In the genomic region with DNA sequence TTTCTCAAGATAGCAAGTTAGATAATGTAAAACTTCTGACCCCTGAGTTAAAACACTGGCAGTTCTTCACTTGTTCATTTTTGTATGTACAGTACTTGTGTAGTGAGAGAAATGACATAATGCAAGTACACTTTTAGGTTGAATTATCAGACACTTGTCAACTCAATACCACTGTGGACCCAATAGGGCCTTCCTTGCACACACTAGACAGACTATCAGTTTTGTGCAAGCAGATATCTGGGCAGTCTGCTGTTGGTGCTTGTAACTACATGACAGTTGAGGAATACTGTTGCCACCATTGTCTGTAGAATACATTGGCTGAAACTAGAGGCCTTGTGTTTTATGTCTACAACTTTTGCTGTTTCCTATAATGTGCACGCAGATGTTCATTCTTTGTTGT, we compare ENCODE assay signal across 16 mouse cellular contexts. TPM values are rescaled to one million over a fixed set of nuclear protein-coding genes. Genes with fewer than 3 reads are reported as not detected.
"Had no signal": no experiment of that assay in that cellular context is flagged by ENCODE, and none has a peak within 500 bp of the region (broad histone marks: within the 10 kb centered on the region; RNA-seq: fewer than 3 reads in every experiment).

No protein-coding gene starts in this region.

- H3K4me2 ChIP-seq: lung, embryonic 15.5 days; midbrain, embryonic 11.5 days; midbrain, embryonic 13.5 days; midbrain, embryonic 15.5 days; neural tube, embryonic 12.5 days had no signal

- H3K4me1 ChIP-seq: lung, embryonic 15.5 days; midbrain, embryonic 15.5 days; neural tube, embryonic 12.5 days had no signal

- H3K9me3 ChIP-seq: lung, embryonic 15.5 days; midbrain, embryonic 13.5 days; midbrain, embryonic 15.5 days; neural tube, embryonic 12.5 days had no signal

- H3K4me3 ChIP-seq: lung, embryonic 15.5 days; midbrain, embryonic 13.5 days; midbrain, embryonic 15.5 days; neural tube, embryonic 12.5 days had no signal

- H3K9ac ChIP-seq: lung, embryonic 15.5 days; midbrain, embryonic 13.5 days; midbrain, embryonic 15.5 days; neural tube, embryonic 12.5 days had no signal

- DNase-seq: lung, adult 2 months; lung, postnatal 14 days; lung, postnatal 36 days; right cerebral cortex, postnatal 14 days; thymus, adult 18-20 months; thymus, postnatal 14 days; thymus, postnatal 36 days had no signal

- H3K27me3 ChIP-seq: lung, embryonic 15.5 days; midbrain, embryonic 13.5 days; midbrain, embryonic 15.5 days; neural tube, embryonic 12.5 days had no signal

- ATAC-seq: lung, postnatal 0 days; midbrain, embryonic 13.5 days; midbrain, embryonic 15.5 days had no signal

- H3K27ac ChIP-seq: lung, embryonic 15.5 days; macrophage; midbrain, embryonic 13.5 days; midbrain, embryonic 15.5 days; neural tube, embryonic 12.5 days had no signal

- H3K36me3 ChIP-seq: lung, embryonic 15.5 days; midbrain, embryonic 13.5 days; midbrain, embryonic 15.5 days; neural tube, embryonic 12.5 days had no signal

RNA-seq across cellular contexts. Expression of a gene that starts 56.3 kb away (rescaled TPM):
- total RNA-seq: monocyte, adult 5-6 weeks; neutrophil, adult 5-6 weeks had no signal
- polyA plus RNA-seq: macrophage had no signal
